Mouse (Mus musculus): ENCODE results near the gene Prpsap2. TPM values are rescaled to one million over a fixed set of nuclear protein-coding genes. Genes with fewer than 3 reads are reported as not detected.

The Prpsap2 gene
- polyA plus RNA-seq, 1 experiment, result 15.5 TPM

DNA sequence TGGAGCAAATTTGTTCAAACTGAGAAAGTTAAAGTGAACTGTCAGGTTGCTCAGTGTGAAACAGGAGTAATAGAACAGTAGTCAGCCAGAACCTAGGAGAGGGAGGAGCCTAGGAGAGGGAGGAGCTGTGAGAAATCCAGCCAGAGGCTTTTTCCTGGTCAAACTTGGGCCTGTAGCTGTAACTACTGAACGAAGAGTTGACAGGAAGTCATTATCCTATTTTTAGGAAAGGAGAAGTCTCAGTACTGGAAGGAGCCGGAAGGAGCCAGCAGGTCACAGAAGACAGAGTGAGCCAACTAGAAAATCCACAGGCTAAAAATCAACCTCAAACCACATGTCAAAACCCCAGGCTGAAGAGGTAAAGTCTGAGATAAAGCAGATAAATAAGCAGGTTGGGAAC lies 33.9 kb downstream of the Prpsap2 start:
- Histone ChIP-seq H3K4me1 (ENCODE audit: control insufficient read depth, insufficient read depth, low read length) (no peaks in the 10 kb centered on the region; the same call in 1 of the 2 replicates), H3K4me3 (replicated peaks; ENCODE audit: control insufficient read depth, low read depth, low read length) (no peak overlapping the region), H3K27ac (ENCODE audit: control insufficient read depth, insufficient read depth, low read depth, low read length, poor library complexity) (no peak overlapping the region)
- TF ChIP-seq POLR2A (IDR thresholded peaks at IDR 0.05; ENCODE audit: borderline replicate concordance, control insufficient read depth, low read depth, low read length), result no peak
- TF ChIP-seq CTCF (IDR thresholded peaks at IDR 0.05; ENCODE audit: control insufficient read depth, insufficient read depth, low read length), result no peak
- 23% methylated on average over 2 of the region's 2 CpGs for WGBS

GRCm38 (mm10) chr11:61722077-61722476 lies 39.8 kb downstream of the Prpsap2 start:
- WGBS, result 79% methylated on average over 5 of the region's 5 CpGs
- no peak overlapping the region for H3K4me3 ChIP-seq (replicated peaks; ENCODE audit: control insufficient read depth, low read depth, low read length)
- no peaks in the 10 kb centered on the region for H3K4me1 ChIP-seq (ENCODE audit: control insufficient read depth, insufficient read depth, low read length)
- no peak for TF ChIP-seq CTCF (IDR thresholded peaks at IDR 0.05; ENCODE audit: control insufficient read depth, insufficient read depth, low read length)
- no peak for TF ChIP-seq POLR2A (IDR thresholded peaks at IDR 0.05; ENCODE audit: borderline replicate concordance, control insufficient read depth, low read depth, low read length)
- no peak overlapping the region for H3K27ac ChIP-seq (ENCODE audit: control insufficient read depth, insufficient read depth, low read depth, low read length, poor library complexity)

DNA sequence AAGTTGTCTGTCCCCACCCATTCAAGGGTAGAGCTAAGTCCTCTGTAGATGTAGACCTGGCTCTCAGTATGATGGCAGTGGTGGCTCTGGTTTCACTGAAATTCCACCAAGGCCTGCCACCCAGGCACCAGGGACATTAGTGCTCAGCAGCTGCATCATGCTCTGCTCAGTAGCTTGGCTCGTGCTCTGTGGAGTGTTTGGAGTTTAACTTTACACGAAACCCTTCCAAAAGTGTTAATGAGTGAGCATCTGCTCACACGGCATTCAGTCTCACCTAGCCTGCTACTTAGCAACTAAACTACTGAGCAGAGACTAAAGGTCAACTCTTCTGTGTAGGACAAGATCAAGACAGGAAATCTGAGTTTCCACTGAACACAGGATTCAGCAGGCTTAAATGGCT lies 41.3 kb downstream of the Prpsap2 start, which contains the start of gene Slc5a10:
Gene Slc5a10 (minus strand): TSS at position 191 of the 400 bp plus-strand sequence.
- H3K27ac ChIP-seq (ENCODE audit: control insufficient read depth, insufficient read depth, low read depth, low read length, poor library complexity), result no peak within 1 kb of the TSS
- TF ChIP-seq POLR2A (IDR thresholded peaks at IDR 0.05; ENCODE audit: borderline replicate concordance, control insufficient read depth, low read depth, low read length) (no peak), CTCF (IDR thresholded peaks at IDR 0.05; ENCODE audit: control insufficient read depth, insufficient read depth, low read length) (no peak)
- 83% methylated on average over 3 of the region's 3 CpGs for WGBS
- no peak within 1 kb of the TSS for H3K4me3 ChIP-seq (replicated peaks; ENCODE audit: control insufficient read depth, low read depth, low read length)
- H3K4me1 ChIP-seq (ENCODE audit: control insufficient read depth, insufficient read depth, low read length), result no peaks in the 10 kb centered on the region

GRCm38 (mm10) chr11:61719826-61720225 lies 42.1 kb downstream of the Prpsap2 start:
- Histone ChIP-seq H3K4me3 (replicated peaks; ENCODE audit: control insufficient read depth, low read depth, low read length) (no peak overlapping the region), H3K4me1 (ENCODE audit: control insufficient read depth, insufficient read depth, low read length) (no peaks in the 10 kb centered on the region), H3K27ac (ENCODE audit: control insufficient read depth, insufficient read depth, low read depth, low read length, poor library complexity) (no peak overlapping the region)
- WGBS, result 72% methylated on average over 8 of the region's 8 CpGs
- no peak for TF ChIP-seq POLR2A (IDR thresholded peaks at IDR 0.05; ENCODE audit: borderline replicate concordance, control insufficient read depth, low read depth, low read length)
- no peak for TF ChIP-seq CTCF (IDR thresholded peaks at IDR 0.05; ENCODE audit: control insufficient read depth, insufficient read depth, low read length)

GRCm38 (mm10) chr11:61719387-61719786 lies 42.5 kb downstream of the Prpsap2 start:
- TF ChIP-seq CTCF (IDR thresholded peaks at IDR 0.05; ENCODE audit: control insufficient read depth, insufficient read depth, low read length), result no peak
- 73% methylated on average over 3 of the region's 3 CpGs for WGBS

DNA sequence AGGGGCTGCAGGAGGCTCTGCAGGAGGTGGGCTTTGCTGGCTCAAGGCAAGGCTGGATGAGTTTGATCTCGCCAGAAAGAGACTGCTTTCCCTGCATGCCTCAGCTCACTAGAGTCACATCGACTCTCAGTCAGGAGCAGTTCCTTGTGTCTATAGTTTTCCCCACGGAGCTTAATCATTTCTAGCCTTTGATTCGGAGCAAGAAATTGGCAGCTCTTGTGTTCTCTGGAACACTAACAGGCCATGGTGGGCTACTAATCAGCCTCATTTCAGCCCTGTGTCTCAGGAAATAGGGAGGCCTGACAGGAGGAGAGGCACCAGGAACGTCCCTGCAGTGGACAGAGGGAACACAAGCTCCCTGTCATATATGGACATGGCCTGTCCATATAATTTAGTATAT lies 43.9 kb downstream of the Prpsap2 start:
- TF ChIP-seq CTCF (IDR thresholded peaks at IDR 0.05; ENCODE audit: control insufficient read depth, insufficient read depth, low read length), result no peak
- TF ChIP-seq POLR2A (IDR thresholded peaks at IDR 0.05; ENCODE audit: borderline replicate concordance, control insufficient read depth, low read depth, low read length), result no peak
- no peak overlapping the region for H3K4me3 ChIP-seq (replicated peaks; ENCODE audit: control insufficient read depth, low read depth, low read length)
- H3K27ac ChIP-seq (ENCODE audit: control insufficient read depth, insufficient read depth, low read depth, low read length, poor library complexity), result no peak overlapping the region
- 72% methylated on average over 5 of the region's 5 CpGs for WGBS
- H3K4me1 ChIP-seq (ENCODE audit: control insufficient read depth, insufficient read depth, low read length), result no peaks in the 10 kb centered on the region

More at GRCm38 (mm10) chr11:61719387-61719786, 42.5 kb downstream of the Prpsap2 start:
- no peak overlapping the region for H3K27ac ChIP-seq (ENCODE audit: control insufficient read depth, insufficient read depth, low read depth, low read length, poor library complexity)
- H3K4me3 ChIP-seq (replicated peaks; ENCODE audit: control insufficient read depth, low read depth, low read length), result no peak overlapping the region
- H3K4me1 ChIP-seq (ENCODE audit: control insufficient read depth, insufficient read depth, low read length), result no peaks in the 10 kb centered on the region

- Histone ChIP-seq H3K27ac (ENCODE audit: control insufficient read depth, insufficient read depth, low read depth, low read length, poor library complexity) (no peak overlapping the region), H3K4me1 (ENCODE audit: control insufficient read depth, insufficient read depth, low read length) (no peaks in the 10 kb centered on the region; the same call in 1 of the 2 replicates), H3K4me3 (replicated peaks; ENCODE audit: control insufficient read depth, low read depth, low read length) (no peak overlapping the region)
- TF ChIP-seq POLR2A (IDR thresholded peaks at IDR 0.05; ENCODE audit: borderline replicate concordance, control insufficient read depth, low read depth, low read length) (no peak), CTCF (IDR thresholded peaks at IDR 0.05; ENCODE audit: control insufficient read depth, insufficient read depth, low read length) (no peak)
- 60% methylated on average over 6 of the region's 6 CpGs for WGBS
Observed at GRCm38 (mm10) chr11:61715130-61715529, 46.8 kb downstream of the Prpsap2 start.

- Histone ChIP-seq H3K4me1 (ENCODE audit: control insufficient read depth, insufficient read depth, low read length) (no peaks in the 10 kb centered on the region; the same call in 1 of the 2 replicates), H3K4me3 (replicated peaks; ENCODE audit: control insufficient read depth, low read depth, low read length) (no peak overlapping the region), H3K27ac (ENCODE audit: control insufficient read depth, insufficient read depth, low read depth, low read length, poor library complexity) (no peak overlapping the region)
- TF ChIP-seq CTCF (IDR thresholded peaks at IDR 0.05; ENCODE audit: control insufficient read depth, insufficient read depth, low read length), result peak; percentile 93
- TF ChIP-seq POLR2A (IDR thresholded peaks at IDR 0.05; ENCODE audit: borderline replicate concordance, control insufficient read depth, low read depth, low read length), result no peak
- WGBS, result 42% methylated on average over 11 of the region's 11 CpGs
Observed at GRCm38 (mm10) chr11:61714346-61715117, 47.4 kb downstream of the Prpsap2 start.

Measured in bone marrow, adult 2 months (tissue).